Mouse (Mus musculus): ENCODE data around the gene A030003K21Rik. TPM values are rescaled to one million over a fixed set of nuclear protein-coding genes. Genes with fewer than 3 reads are reported as not detected.
"Not testable (repeated sequence)": the region's sequence is repeated elsewhere in the genome, so short reads cannot be mapped to it uniquely, and the experiment has no call there.

The A030003K21Rik gene
- polyA plus RNA-seq, 1 experiment from 2014 or later, result not detected

- Histone ChIP-seq H3K27me3 (replicated peaks) (no peaks in the 10 kb centered on the region), H3K4me1 (replicated peaks) (peaks cover 40% of the 10 kb centered on the region), H3K9ac (no peak overlapping the region), H3K9me3 (replicated peaks) (no peaks in the 10 kb centered on the region), H3K4me3 (no peak overlapping the region), H3K27ac (ENCODE audit: poor library complexity, severe bottlenecking) (peak overlapping the region; percentile 79), H3K4me2 (peak overlapping the region; percentile 34), H3K36me3 (no peaks in the 10 kb centered on the region)
- ATAC-seq (ENCODE audit: insufficient number of reproducible peaks, low FRiP score), result peak; percentile 81
- WGBS, result 7% methylated on average over 4 of the region's 4 CpGs
These were observed 28.9 kb upstream of the A030003K21Rik start for GRCm38 (mm10) chr1:82972046-82972445.

- WGBS, result 61% methylated on average over 3 of the region's 3 CpGs
- no peaks in the 10 kb centered on the region for H3K36me3 ChIP-seq
- no peak overlapping the region for H3K4me3 ChIP-seq
- ATAC-seq (ENCODE audit: insufficient number of reproducible peaks, low FRiP score), result no peak
- H3K4me1 ChIP-seq (replicated peaks), result peaks cover 2% of the 10 kb centered on the region
- no peaks in the 10 kb centered on the region for H3K27me3 ChIP-seq (replicated peaks)
- H3K4me2 ChIP-seq, result no peak overlapping the region
- H3K9ac ChIP-seq, result no peak overlapping the region
- no peak overlapping the region for H3K27ac ChIP-seq (ENCODE audit: poor library complexity, severe bottlenecking)
- no peaks in the 10 kb centered on the region for H3K9me3 ChIP-seq (replicated peaks)
These were observed 23.2 kb upstream of the A030003K21Rik start for GRCm38 (mm10) chr1:82966413-82966812.

GRCm38 (mm10) chr1:82959870-82960385 is 16.7 kb upstream of the A030003K21Rik start, which contains the start of gene Gm47955:
Gm47955 (plus strand) TSS chr1:82960286.
- Histone ChIP-seq H3K9me3 (replicated peaks) (0 out of 2 replicates have a peak, but pooled peaks cover 6% of the 10 kb centered on the region), H3K27ac (ENCODE audit: poor library complexity, severe bottlenecking) (no peak within 1 kb of the TSS), H3K9ac (no peak within 1 kb of the TSS), H3K4me1 (replicated peaks) (no peaks in the 10 kb centered on the region), H3K27me3 (replicated peaks) (no peaks in the 10 kb centered on the region), H3K4me2 (no peak within 1 kb of the TSS), H3K36me3 (no peaks in the 10 kb centered on the region), H3K4me3 (no peak within 1 kb of the TSS)
- ATAC-seq (ENCODE audit: insufficient number of reproducible peaks, low FRiP score), result no peak
- WGBS, result 85% methylated on average over 11 of the region's 11 CpGs

- not testable (repeated sequence) for H3K27ac ChIP-seq (ENCODE audit: poor library complexity, severe bottlenecking); H3K4me1 ChIP-seq (replicated peaks); H3K4me3 ChIP-seq
These were observed 12.7 kb upstream of the A030003K21Rik start, which contains the start of gene Gm7544 for GRCm38 (mm10) chr1:82955913-82956312. Gm7544 (minus strand) TSS chr1:82956013.

GRCm38 (mm10) chr1:82948601-82949000 is 5.4 kb upstream of the A030003K21Rik start:
- Histone ChIP-seq H3K4me2 (no peak overlapping the region), H3K4me1 (replicated peaks) (0 out of 2 replicates have a peak, but pooled peaks cover 4% of the 10 kb centered on the region), H3K27me3 (replicated peaks) (no peaks in the 10 kb centered on the region), H3K9me3 (replicated peaks) (no peaks in the 10 kb centered on the region), H3K36me3 (no peaks in the 10 kb centered on the region), H3K9ac (no peak overlapping the region), H3K27ac (ENCODE audit: poor library complexity, severe bottlenecking) (no peak overlapping the region), H3K4me3 (no peak overlapping the region)
- 93% methylated on average over 2 of the region's 2 CpGs for WGBS
- no peak for ATAC-seq (ENCODE audit: insufficient number of reproducible peaks, low FRiP score)

More at GRCm38 (mm10) chr1:82955913-82956312, 12.7 kb upstream of the A030003K21Rik start, which contains the start of gene Gm7544:
- ATAC-seq (ENCODE audit: insufficient number of reproducible peaks, low FRiP score); H3K27me3 ChIP-seq (replicated peaks); H3K9ac ChIP-seq; H3K36me3 ChIP-seq; H3K9me3 ChIP-seq (replicated peaks); H3K4me2 ChIP-seq: not testable (repeated sequence)

DNA sequence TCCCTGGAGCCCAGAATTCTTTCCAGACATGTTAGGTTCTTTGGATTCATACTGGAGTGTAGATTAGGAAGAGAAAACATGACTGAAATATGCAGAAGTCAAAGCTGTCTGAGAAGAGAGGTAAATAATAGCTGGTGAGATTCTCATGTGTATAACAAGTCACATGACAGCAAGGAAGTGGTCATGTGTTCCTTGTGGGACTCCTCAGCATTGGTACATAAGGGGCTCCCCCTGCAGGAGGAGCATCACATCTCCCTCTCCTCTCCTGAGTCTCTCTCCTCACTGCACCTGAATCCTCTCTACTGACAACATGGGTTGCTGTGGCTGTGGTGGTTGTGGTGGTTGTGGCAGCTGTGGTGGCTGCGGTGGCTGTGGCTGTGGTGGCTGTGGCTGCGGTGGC is 2.8 kb upstream of the A030003K21Rik start:
- WGBS, result 67% methylated on average over 1 of the region's 2 CpGs
- H3K9ac ChIP-seq; ATAC-seq (ENCODE audit: insufficient number of reproducible peaks, low FRiP score); H3K27me3 ChIP-seq (replicated peaks); H3K27ac ChIP-seq (ENCODE audit: poor library complexity, severe bottlenecking); H3K9me3 ChIP-seq (replicated peaks); H3K4me3 ChIP-seq; H3K36me3 ChIP-seq; H3K4me1 ChIP-seq (replicated peaks); H3K4me2 ChIP-seq: not testable (repeated sequence)

DNA sequence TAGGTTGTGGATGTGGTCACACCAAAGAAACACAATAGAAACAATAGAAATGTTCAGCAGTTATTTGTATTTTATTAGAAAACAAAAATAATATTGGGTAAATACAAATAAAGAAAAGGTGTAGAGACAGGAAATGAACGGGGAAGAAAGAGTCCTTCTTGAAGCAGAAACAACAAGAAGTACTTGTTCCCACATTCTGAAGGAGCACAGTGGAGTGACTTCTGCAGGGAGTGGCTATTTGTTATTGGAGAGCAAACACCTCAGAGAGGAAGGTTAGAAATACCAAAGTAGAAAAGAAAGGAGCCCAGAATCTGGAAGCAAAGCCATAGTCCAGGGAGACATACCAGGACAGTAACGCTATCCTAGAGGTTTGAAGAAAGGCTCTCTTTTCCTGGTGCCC is 683 bp downstream of the A030003K21Rik start:
- H3K9ac ChIP-seq; H3K4me3 ChIP-seq; H3K36me3 ChIP-seq; ATAC-seq (ENCODE audit: insufficient number of reproducible peaks, low FRiP score); H3K27ac ChIP-seq (ENCODE audit: poor library complexity, severe bottlenecking); H3K27me3 ChIP-seq (replicated peaks); H3K4me2 ChIP-seq; H3K4me1 ChIP-seq (replicated peaks): not testable (repeated sequence)
- WGBS, result 89% methylated on average over 2 of the region's 2 CpGs
- H3K9me3 ChIP-seq (replicated peaks), result peaks cover 21% of the 10 kb centered on the region

DNA sequence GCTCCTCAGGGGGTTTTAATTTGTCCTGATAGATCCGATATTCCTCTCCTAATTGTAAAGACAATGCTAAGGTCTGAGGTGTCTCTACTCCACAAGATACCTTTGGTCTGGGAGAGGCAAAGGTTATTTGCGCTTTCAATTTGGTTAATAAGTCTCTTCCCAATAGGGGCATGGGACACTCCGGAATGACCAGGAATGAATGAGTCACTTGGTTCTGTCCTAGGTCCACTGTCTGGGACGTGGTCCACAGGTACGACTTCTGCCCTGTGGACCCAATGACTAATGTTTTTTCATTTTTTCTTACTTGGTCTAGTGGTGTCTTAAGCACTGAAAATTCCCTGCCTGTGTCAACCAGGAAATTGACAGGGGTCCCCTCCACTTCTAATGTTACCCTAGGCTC is 4.5 kb downstream of the A030003K21Rik start:
- ATAC-seq (ENCODE audit: insufficient number of reproducible peaks, low FRiP score), result no peak
- 91% methylated on average over 5 of the region's 5 CpGs for WGBS

DNA sequence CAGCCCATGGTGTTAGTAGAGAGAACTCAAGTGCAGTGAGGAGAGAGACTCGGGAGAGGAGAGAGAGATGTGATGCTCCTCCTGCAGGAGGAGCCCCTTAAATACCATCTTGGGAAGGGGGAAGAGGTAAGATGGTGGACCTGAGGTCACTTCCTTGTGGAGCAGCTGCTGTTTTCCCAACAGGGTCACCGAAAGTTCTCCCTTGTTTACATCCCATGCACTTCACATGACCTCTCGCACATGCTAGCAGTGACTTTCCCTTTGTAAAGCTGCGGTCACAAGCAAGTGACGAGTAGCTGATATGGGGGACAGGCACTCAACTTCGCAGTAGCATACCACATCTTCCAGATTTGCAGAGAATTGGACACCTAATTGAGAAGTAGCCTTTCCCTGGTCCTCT is 11.9 kb downstream of the A030003K21Rik start, which contains the start of gene Gm6217:
Gene Gm6217, minus strand, starts transcription at position 74 of the 400 bp plus-strand sequence.
- H3K27ac ChIP-seq (ENCODE audit: poor library complexity, severe bottlenecking); H3K4me1 ChIP-seq (replicated peaks); ATAC-seq (ENCODE audit: insufficient number of reproducible peaks, low FRiP score); H3K4me2 ChIP-seq; H3K36me3 ChIP-seq; H3K27me3 ChIP-seq (replicated peaks); H3K9ac ChIP-seq; H3K4me3 ChIP-seq: not testable (repeated sequence)
- peaks cover 13% of the 10 kb centered on the region for H3K9me3 ChIP-seq (replicated peaks)
- no CpG with 5 or more reads among the region's 6 CpGs for WGBS

More for the DNA sequence above, 4.5 kb downstream of the A030003K21Rik start:
- no peak overlapping the region for H3K4me2 ChIP-seq
- no peaks in the 10 kb centered on the region for H3K36me3 ChIP-seq
- H3K27me3 ChIP-seq (replicated peaks), result no peaks in the 10 kb centered on the region
- H3K4me3 ChIP-seq, result no peak overlapping the region
- H3K9ac ChIP-seq, result no peak overlapping the region
- peaks cover 25% of the 10 kb centered on the region for H3K9me3 ChIP-seq (replicated peaks)
- H3K4me1 ChIP-seq (replicated peaks), result no peaks in the 10 kb centered on the region
- H3K27ac ChIP-seq (ENCODE audit: poor library complexity, severe bottlenecking), result no peak overlapping the region

DNA sequence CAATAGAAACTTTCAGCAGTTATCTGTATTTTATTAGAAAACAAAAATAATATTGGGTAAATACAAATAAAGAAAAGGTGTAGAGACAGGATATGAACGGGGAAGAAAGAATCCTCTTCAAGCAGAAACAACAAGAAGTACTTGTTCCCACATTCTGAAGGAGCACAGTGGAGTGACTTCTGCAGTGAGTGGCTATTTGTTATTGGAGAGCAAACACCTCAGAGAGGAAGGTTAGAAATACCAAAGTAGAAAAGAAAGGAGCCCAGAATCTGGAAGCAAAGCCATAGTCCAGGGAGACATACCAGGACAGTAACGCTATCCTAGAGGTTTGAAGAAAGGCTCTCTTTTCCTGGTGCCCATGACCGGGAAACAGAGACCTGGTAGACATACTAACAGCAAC is 12.6 kb downstream of the A030003K21Rik start:
- not testable (repeated sequence) for H3K4me3 ChIP-seq; H3K27me3 ChIP-seq (replicated peaks); ATAC-seq (ENCODE audit: insufficient number of reproducible peaks, low FRiP score); H3K9ac ChIP-seq; H3K27ac ChIP-seq (ENCODE audit: poor library complexity, severe bottlenecking); H3K36me3 ChIP-seq; H3K4me1 ChIP-seq (replicated peaks); H3K4me2 ChIP-seq
- peaks cover 13% of the 10 kb centered on the region for H3K9me3 ChIP-seq (replicated peaks)
- WGBS, result 85% methylated on average over 3 of the region's 3 CpGs

DNA sequence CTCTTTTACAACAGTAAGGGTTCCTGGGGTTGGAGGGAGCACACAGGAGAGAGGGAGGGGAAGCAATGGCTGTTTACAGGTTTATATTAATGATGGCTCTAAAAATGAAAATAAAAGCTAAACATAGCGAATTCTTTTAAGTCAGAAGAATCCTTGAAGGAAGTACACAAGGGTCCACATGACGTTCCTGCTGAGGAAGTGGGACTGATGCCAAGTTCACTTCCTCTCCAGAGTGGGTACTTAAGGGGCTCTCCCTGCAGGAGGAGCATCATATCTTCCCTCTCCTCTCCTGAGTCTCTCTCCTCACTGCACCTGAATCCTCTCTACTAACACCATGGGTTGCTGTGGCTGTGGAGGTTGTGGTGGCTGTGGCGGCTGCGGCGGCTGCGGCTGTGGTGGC is 18.5 kb downstream of the A030003K21Rik start, which contains the start of gene A030014E15Rik:
Gene A030014E15Rik, plus strand, starts transcription at position 268 of the 400 bp plus-strand sequence.
- Histone ChIP-seq H3K36me3 (no peaks in the 10 kb centered on the region), H3K27me3 (replicated peaks) (no peaks in the 10 kb centered on the region), H3K4me3 (no peak within 1 kb of the TSS), H3K27ac (ENCODE audit: poor library complexity, severe bottlenecking) (no peak within 1 kb of the TSS), H3K9me3 (replicated peaks) (no peaks in the 10 kb centered on the region), H3K4me2 (no peak within 1 kb of the TSS), H3K4me1 (replicated peaks) (no peaks in the 10 kb centered on the region), H3K9ac (no peak within 1 kb of the TSS)
- WGBS, result 84% methylated on average over 6 of the region's 6 CpGs
- no peak for ATAC-seq (ENCODE audit: insufficient number of reproducible peaks, low FRiP score)

- H3K36me3 ChIP-seq; H3K27me3 ChIP-seq (replicated peaks); H3K4me3 ChIP-seq; H3K9me3 ChIP-seq (replicated peaks); ATAC-seq (ENCODE audit: insufficient number of reproducible peaks, low FRiP score); H3K4me2 ChIP-seq; H3K27ac ChIP-seq (ENCODE audit: poor library complexity, severe bottlenecking); H3K4me1 ChIP-seq (replicated peaks); H3K9ac ChIP-seq: not testable (repeated sequence)
- WGBS, result 96% methylated on average over 5 of the region's 5 CpGs
These were observed 29.8 kb downstream of the A030003K21Rik start for GRCm38 (mm10) chr1:82913434-82913833.
